Mouse (Mus musculus) thymus, adult 18-20 months (tissue): Measurements from ENCODE around the gene Gm3015.
"Not testable (repeated sequence)": the region's sequence is repeated elsewhere in the genome, so short reads cannot be mapped to it uniquely, and the experiment has no call there.

Source experiments
- DNase-seq, 2 experiments: peaks; one replicate each; pipeline ENCODE4 v3.0.0; 2022; ENCODE audit warnings: mixed read lengths in 2 of 2

Gm3015 gene

DNA sequence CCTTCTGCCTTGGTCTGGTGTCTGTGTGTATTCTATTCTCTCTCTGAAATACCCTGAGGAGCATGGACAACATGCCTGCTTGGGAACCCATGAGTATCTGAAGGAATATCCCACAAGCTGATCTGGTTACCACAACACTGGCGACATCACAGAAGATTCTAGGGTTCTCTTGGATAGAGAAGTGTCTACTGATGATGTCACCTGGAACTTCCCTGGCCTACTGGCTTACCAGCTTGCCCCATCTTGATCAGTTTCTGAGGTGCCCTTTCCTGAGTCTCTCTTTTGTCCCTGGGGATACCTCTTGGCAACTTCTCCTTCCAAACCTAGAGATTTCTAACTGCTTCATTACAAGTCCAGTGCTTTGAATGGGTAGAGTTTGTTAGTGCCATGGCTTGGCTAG, at the start of gene Gm3015:
Gene Gm3015 (minus strand): TSS at position 101 of the 400 bp plus-strand sequence.
- DNase-seq: not testable (repeated sequence)

DNA sequence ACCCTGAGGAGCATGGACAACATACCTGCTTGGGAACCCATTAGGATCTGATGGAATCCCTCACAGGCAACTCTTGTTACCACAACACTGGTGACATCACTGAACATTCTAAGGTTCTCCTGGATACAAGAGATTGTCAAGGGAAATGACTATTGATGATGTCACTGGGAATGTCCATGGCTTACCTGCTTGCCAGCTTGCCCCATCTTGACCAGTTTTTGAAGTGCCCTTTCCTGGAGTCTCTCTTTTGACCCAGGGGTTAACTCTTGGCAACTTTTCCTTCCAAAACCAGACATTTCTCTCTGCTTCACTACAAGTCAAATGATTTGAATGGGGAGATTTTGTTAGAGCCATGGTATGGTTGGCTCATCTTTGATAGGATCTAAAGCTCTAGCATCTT, 29.3 kb upstream of the Gm3015 start, which contains the start of gene Gm10377:
Gene Gm10377 (minus strand): TSS at position 101 of the 400 bp plus-strand sequence.
- DNase-seq: not testable (repeated sequence)
